Mouse (Mus musculus): ENCODE data around the gene Farp1. TPM values are rescaled to one million over a fixed set of nuclear protein-coding genes. Genes with fewer than 3 reads are reported as not detected.

Gene Farp1
- total and polyA plus RNA-seq, 3 experiments = 0.01 to 0.27 TPM; not detected in 1

GRCm38 (mm10) chr14:121291881-121292280 is 256.9 kb downstream of the Farp1 start:
- ATAC-seq (ENCODE audit: extremely low read depth, insufficient number of reproducible peaks, low FRiP score, poor library complexity, severe bottlenecking) (no peak), DNase-seq (ENCODE audit: low spot score) (no peak)
- peaks cover 9% of the 10 kb centered on the region for H3K4me1 ChIP-seq (ENCODE audit: insufficient read depth, low read depth, low read length)
- H3K36me3 ChIP-seq (replicated peaks) = peaks cover 87% of the 10 kb centered on the region
- no peaks in the 10 kb centered on the region for H3K9me3 ChIP-seq (replicated peaks)
- no peaks in the 10 kb centered on the region for H3K27me3 ChIP-seq (ENCODE audit: insufficient read depth, low read length)
- no peak for TF ChIP-seq POLR2AphosphoS5 (IDR thresholded peaks at IDR 0.05; ENCODE audit: insufficient replicate concordance, low read depth, low read length)
- no peak for TF ChIP-seq TAL1 (conservative IDR thresholded peaks at IDR 0.05; ENCODE audit: low read depth, low read length)
- TF ChIP-seq CTCF (IDR thresholded peaks at IDR 0.05; ENCODE audit: low read depth, low read length) = no peak
- TF ChIP-seq GATA1 (IDR thresholded peaks at IDR 0.05; ENCODE audit: borderline replicate concordance, low read length) = no peak
- TF ChIP-seq GATA2 (IDR thresholded peaks at IDR 0.05; ENCODE audit: borderline replicate concordance, low read depth, low read length) = no peak
- H3K4me3 ChIP-seq (ENCODE audit: low read depth, low read length) = no peak overlapping the region

GRCm38 (mm10) chr14:121292391-121292790 is 257.4 kb downstream of the Farp1 start:
- Histone ChIP-seq H3K36me3 (replicated peaks) (peaks cover 87% of the 10 kb centered on the region), H3K27me3 (ENCODE audit: insufficient read depth, low read length) (no peaks in the 10 kb centered on the region), H3K4me1 (ENCODE audit: insufficient read depth, low read depth, low read length) (peaks cover 9% of the 10 kb centered on the region), H3K9me3 (replicated peaks) (no peaks in the 10 kb centered on the region), H3K4me3 (ENCODE audit: low read depth, low read length) (no peak overlapping the region)
- no peak for ATAC-seq (ENCODE audit: extremely low read depth, insufficient number of reproducible peaks, low FRiP score, poor library complexity, severe bottlenecking)
- TF ChIP-seq TAL1 (conservative IDR thresholded peaks at IDR 0.05; ENCODE audit: low read depth, low read length) = no peak
- TF ChIP-seq GATA2 (IDR thresholded peaks at IDR 0.05; ENCODE audit: borderline replicate concordance, low read depth, low read length) = no peak
- DNase-seq (ENCODE audit: low spot score) = no peak

DNA sequence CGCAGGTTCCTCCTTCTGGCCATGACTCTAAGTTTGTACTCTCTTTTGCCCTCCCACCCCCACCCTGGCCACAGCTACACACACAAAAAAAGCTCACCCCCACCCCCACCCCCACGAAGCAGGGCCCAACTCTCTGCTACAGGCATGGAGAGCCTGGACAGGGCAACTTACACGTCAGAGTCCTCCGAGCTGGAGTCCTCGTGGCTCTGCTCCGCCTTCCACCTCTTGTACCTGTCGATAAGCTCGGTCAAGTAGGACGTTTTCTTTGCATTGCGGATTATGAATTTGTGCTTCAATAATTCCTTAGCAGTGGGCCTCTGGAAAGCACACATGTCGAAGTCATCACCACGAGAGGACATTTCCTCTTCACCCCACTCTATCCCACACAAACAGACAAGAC is 259.5 kb downstream of the Farp1 start:
- H3K4me1 ChIP-seq (ENCODE audit: insufficient read depth, low read depth, low read length) = peaks cover 3% of the 10 kb centered on the region
- no peak for TF ChIP-seq GATA2 (IDR thresholded peaks at IDR 0.05; ENCODE audit: borderline replicate concordance, low read depth, low read length)
- no peak for TF ChIP-seq GATA1 (IDR thresholded peaks at IDR 0.05; ENCODE audit: borderline replicate concordance, low read length)
- no peak for TF ChIP-seq CTCF (IDR thresholded peaks at IDR 0.05; ENCODE audit: low read depth, low read length)
- TF ChIP-seq TAL1 (conservative IDR thresholded peaks at IDR 0.05; ENCODE audit: low read depth, low read length) = no peak
- no peak for TF ChIP-seq POLR2AphosphoS5 (IDR thresholded peaks at IDR 0.05; ENCODE audit: insufficient replicate concordance, low read depth, low read length)
- ATAC-seq (ENCODE audit: extremely low read depth, insufficient number of reproducible peaks, low FRiP score, poor library complexity, severe bottlenecking) (no peak), DNase-seq (ENCODE audit: low spot score) (no peak)
- H3K36me3 ChIP-seq (replicated peaks) = peaks cover 94% of the 10 kb centered on the region
- no peaks in the 10 kb centered on the region for H3K9me3 ChIP-seq (replicated peaks)
- H3K27me3 ChIP-seq (ENCODE audit: insufficient read depth, low read length) = no peaks in the 10 kb centered on the region
- no peak overlapping the region for H3K4me3 ChIP-seq (ENCODE audit: low read depth, low read length)

DNA sequence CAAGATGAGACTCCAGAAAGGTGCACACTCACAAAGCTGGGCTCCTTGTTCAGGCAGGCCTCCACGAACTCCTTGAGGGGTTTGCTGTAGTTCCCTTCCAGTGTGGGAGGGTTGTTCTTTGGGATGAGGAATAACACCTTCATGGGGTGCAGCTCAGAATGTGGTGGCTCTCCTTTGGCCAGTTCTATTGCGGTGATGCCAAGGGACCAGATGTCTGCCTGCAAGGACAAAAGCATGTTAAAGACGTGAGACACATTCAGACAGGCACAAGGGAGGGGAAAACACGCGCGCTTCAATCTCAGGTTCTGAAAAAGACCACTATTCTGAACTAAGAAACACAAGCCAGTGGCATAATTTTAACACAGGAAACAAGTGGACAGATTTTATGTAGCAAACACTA is 262.1 kb downstream of the Farp1 start:
- TF ChIP-seq GATA2 (IDR thresholded peaks at IDR 0.05; ENCODE audit: borderline replicate concordance, low read depth, low read length) (no peak), POLR2AphosphoS5 (IDR thresholded peaks at IDR 0.05; ENCODE audit: insufficient replicate concordance, low read depth, low read length) (no peak), TAL1 (conservative IDR thresholded peaks at IDR 0.05; ENCODE audit: low read depth, low read length) (no peak)
- H3K4me1 ChIP-seq (ENCODE audit: insufficient read depth, low read depth, low read length) = no peaks in the 10 kb centered on the region; the same call in 1 of the 2 replicates
- no peaks in the 10 kb centered on the region for H3K27me3 ChIP-seq (ENCODE audit: insufficient read depth, low read length)
- ATAC-seq (ENCODE audit: extremely low read depth, insufficient number of reproducible peaks, low FRiP score, poor library complexity, severe bottlenecking) (no peak), DNase-seq (ENCODE audit: low spot score) (no peak)
- no peak overlapping the region for H3K4me3 ChIP-seq (ENCODE audit: low read depth, low read length)
- no peaks in the 10 kb centered on the region for H3K9me3 ChIP-seq (replicated peaks)
- peaks cover 97% of the 10 kb centered on the region for H3K36me3 ChIP-seq (replicated peaks)

- H3K4me1 ChIP-seq (ENCODE audit: insufficient read depth, low read depth, low read length) = peaks cover 3% of the 10 kb centered on the region; the same call in 1 of the 2 replicates
- TF ChIP-seq POLR2AphosphoS5 (IDR thresholded peaks at IDR 0.05; ENCODE audit: insufficient replicate concordance, low read depth, low read length) (no peak), TAL1 (conservative IDR thresholded peaks at IDR 0.05; ENCODE audit: low read depth, low read length) (no peak)
These were observed 263.5 kb downstream of the Farp1 start for GRCm38 (mm10) chr14:121298537-121298936.

DNA sequence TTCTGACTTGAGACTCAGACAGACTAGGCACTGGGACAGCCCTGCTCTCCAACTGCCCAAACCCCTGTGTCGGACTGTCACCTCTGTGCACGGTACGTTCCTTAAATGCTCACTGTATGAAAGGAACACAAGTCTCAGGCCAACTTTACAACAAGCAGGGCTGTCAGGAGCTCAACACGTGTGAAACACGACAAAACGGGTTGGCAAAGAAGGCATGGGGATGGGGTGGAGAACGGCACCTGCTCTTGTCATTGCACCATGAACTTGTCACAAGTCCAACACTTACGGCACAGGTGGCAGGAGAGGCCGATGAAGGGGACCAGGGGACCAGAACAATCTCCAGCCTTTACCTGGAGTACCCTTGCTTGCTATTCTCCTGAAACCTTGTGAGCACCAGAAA is 264.1 kb downstream of the Farp1 start:
- Histone ChIP-seq H3K27me3 (ENCODE audit: insufficient read depth, low read length) (no peaks in the 10 kb centered on the region), H3K36me3 (replicated peaks) (peaks cover 96% of the 10 kb centered on the region), H3K9me3 (replicated peaks) (no peaks in the 10 kb centered on the region), H3K4me1 (ENCODE audit: insufficient read depth, low read depth, low read length) (peaks cover 5% of the 10 kb centered on the region; the same call in 1 of the 2 replicates), H3K4me3 (ENCODE audit: low read depth, low read length) (no peak overlapping the region)
- DNase-seq (ENCODE audit: low spot score) = no peak
- ATAC-seq (ENCODE audit: extremely low read depth, insufficient number of reproducible peaks, low FRiP score, poor library complexity, severe bottlenecking) = no peak
- TF ChIP-seq TAL1 (conservative IDR thresholded peaks at IDR 0.05; ENCODE audit: low read depth, low read length) (no peak), CTCF (IDR thresholded peaks at IDR 0.05; ENCODE audit: low read depth, low read length) (no peak), GATA1 (IDR thresholded peaks at IDR 0.05; ENCODE audit: borderline replicate concordance, low read length) (no peak), POLR2AphosphoS5 (IDR thresholded peaks at IDR 0.05; ENCODE audit: insufficient replicate concordance, low read depth, low read length) (no peak), GATA2 (IDR thresholded peaks at IDR 0.05; ENCODE audit: borderline replicate concordance, low read depth, low read length) (no peak)

More at GRCm38 (mm10) chr14:121298537-121298936, 263.5 kb downstream of the Farp1 start:
- Histone ChIP-seq H3K4me3 (ENCODE audit: low read depth, low read length) (no peak overlapping the region), H3K36me3 (replicated peaks) (peaks cover 96% of the 10 kb centered on the region), H3K27me3 (ENCODE audit: insufficient read depth, low read length) (no peaks in the 10 kb centered on the region), H3K9me3 (replicated peaks) (no peaks in the 10 kb centered on the region)
- ATAC-seq (ENCODE audit: extremely low read depth, insufficient number of reproducible peaks, low FRiP score, poor library complexity, severe bottlenecking) = no peak
- no peak for DNase-seq (ENCODE audit: low spot score)

DNA sequence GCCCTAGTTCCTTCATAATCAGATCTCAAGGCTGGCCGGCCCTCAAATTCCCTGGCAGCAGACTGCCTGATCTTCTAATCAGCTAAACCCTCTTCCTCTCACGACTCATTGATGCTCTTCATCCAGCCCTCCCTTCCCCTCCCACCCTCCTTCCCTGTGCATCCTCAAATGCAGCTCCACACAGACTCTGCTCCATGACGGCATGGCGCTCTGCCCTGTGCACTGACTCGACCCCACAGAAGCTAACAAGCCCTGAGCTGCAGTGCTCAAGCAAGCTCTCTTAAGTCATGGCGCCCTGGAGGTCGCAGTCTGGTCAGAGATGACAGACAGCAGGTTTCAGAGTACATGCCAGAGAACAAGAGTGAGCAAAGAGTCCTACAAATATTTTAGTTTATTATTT is 269.5 kb downstream of the Farp1 start:
- Histone ChIP-seq H3K36me3 (replicated peaks) (peaks cover 89% of the 10 kb centered on the region), H3K4me3 (ENCODE audit: low read depth, low read length) (no peak overlapping the region), H3K9me3 (replicated peaks) (no peaks in the 10 kb centered on the region), H3K4me1 (ENCODE audit: insufficient read depth, low read depth, low read length) (peaks cover 15% of the 10 kb centered on the region), H3K27me3 (ENCODE audit: insufficient read depth, low read length) (no peaks in the 10 kb centered on the region)
- ATAC-seq (ENCODE audit: extremely low read depth, insufficient number of reproducible peaks, low FRiP score, poor library complexity, severe bottlenecking) (no peak), DNase-seq (ENCODE audit: low spot score) (no peak)
- no peak for TF ChIP-seq TAL1 (conservative IDR thresholded peaks at IDR 0.05; ENCODE audit: low read depth, low read length)
- no peak for TF ChIP-seq POLR2AphosphoS5 (IDR thresholded peaks at IDR 0.05; ENCODE audit: insufficient replicate concordance, low read depth, low read length)
- no peak for TF ChIP-seq CTCF (IDR thresholded peaks at IDR 0.05; ENCODE audit: low read depth, low read length)
- no peak for TF ChIP-seq GATA1 (IDR thresholded peaks at IDR 0.05; ENCODE audit: borderline replicate concordance, low read length)

All from G1E (cell line).